Mouse (Mus musculus) heart, adult 2 months (tissue): ENCODE results near the gene Lsm4.

Source experiments
- CTCF ChIP-seq: fragments of 200-600 bp; IDR thresholded peaks from 2 replicates; pipeline ENCODE4 v1.8.1; 2022; ENCODE audit warnings: antibody characterized with exemption, mild to moderate bottlenecking, moderate library complexity
- EP300 ChIP-seq: fragments of 200-500 bp; IDR thresholded peaks from 2 replicates; pipeline ENCODE4 v1.6.1; 2011; ENCODE audit warnings: low read depth, low read length, control low read depth; ENCODE audit not compliant: insufficient read depth
- POLR2A ChIP-seq: fragments of 200-500 bp; IDR thresholded peaks from 2 replicates; pipeline ENCODE4 v1.6.1; 2011; ENCODE audit warnings: mild to moderate bottlenecking, low read depth, low read length, control low read depth; ENCODE audit not compliant: insufficient read depth

- TF ChIP-seq CTCF (no peak), EP300 (no peak), POLR2A (no peak)
These were observed 8.4 kb upstream of the Lsm4 start for GRCm38 (mm10) chr8:70664631-70665030.
